Mouse (Mus musculus) yolk sac, embryonic 10.5 days (tissue): ENCODE data around the gene 6430548M08Rik.

Experiments
- DNase-seq: peaks from one replicate; pipeline ENCODE4 v3.0.0-alpha.2; 2017; ENCODE audit warnings: low spot score

6430548M08Rik gene

DNA sequence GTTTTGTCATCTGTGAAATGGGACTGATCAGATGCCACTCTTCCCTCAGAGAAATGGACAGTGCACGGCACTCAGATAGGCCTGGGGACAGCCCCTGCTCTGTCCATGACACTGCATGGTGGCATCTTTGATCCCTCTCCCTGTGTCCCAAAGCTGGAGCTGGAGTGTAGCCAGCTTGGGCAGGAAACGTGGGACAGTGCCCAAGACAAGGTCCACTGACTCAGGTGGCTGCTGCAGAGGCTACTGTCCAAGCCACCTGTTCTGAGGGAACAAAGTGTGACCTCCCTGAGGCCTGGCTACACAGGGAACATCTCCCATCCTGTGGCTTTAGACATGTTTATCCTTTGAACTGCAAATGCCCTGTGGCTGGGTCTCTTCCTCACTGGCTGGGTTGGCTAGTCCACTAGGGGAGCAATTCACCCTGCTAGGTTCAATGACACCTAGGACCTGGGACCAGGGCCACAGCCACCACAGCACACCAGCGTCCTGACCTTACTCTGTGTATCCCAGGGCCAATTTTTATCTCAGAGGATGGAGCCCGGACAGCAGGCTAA, 68.0 kb downstream of the 6430548M08Rik start:
- DNase-seq: no peak

DNA sequence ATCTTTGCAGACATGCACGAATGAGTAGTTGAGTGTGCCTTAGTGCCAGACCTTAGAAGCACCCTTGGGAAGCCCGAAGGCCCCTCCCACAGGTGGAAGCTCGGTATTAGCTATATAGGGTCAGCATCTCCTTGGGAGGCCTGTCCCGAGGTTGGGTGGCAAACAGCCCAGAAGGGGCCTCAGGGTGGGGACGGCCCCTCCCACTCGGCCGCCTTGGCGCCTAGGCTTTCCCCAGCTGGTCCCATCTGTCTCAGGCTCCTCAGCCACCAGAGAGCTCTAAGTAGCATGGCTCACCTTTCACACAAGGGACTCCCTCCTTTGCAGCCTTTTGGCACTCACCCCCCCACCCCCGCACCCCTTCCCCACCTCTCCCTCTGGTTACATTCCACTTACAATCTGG, 70.4 kb downstream of the 6430548M08Rik start:
- DNase-seq: no peak

DNA sequence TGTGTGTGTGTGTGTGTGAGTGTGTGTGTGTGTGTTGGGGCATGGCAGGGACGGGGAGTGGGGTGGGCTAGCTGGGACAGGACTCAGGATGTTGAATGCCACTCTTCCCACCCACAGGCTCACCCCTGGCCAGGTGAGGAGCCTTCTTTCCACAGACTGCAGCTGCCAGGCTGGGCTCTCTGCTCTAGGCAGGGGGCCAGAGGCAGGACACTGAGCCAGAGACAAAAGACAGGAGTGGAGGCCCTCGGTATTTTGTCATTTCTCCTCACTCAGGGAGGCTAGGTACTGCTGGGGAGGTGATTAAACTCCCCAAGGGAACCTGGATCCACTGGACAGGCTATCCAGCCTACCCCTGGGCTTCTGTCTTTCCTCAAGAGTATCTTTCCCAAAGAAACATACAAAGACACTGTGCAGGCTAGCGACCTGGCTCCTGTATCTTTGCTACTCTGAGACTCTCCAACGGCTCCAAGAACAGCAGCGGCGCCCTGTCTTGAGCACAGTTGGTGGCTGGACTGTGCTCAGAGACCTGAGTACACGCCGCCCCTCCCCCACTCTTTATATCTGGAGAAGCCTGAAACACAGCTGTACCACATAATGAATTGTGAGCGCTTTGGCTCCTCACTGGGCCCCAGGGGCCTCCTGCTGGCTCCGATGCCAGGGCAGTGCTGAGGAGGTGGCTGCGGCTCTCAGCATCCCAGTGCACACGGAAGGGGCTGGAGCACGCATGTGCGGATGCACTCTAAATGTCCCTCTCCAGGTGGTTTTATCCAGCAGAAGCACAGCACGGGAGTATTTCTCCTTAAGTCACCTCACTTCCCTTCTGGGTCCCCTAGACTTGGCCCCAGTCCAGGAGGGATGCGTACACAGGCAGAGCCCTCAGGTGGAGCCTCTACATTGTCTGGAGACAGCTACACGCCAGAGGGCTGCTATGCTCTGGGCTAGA, 71.2 kb downstream of the 6430548M08Rik start:
- no peak for DNase-seq

DNA sequence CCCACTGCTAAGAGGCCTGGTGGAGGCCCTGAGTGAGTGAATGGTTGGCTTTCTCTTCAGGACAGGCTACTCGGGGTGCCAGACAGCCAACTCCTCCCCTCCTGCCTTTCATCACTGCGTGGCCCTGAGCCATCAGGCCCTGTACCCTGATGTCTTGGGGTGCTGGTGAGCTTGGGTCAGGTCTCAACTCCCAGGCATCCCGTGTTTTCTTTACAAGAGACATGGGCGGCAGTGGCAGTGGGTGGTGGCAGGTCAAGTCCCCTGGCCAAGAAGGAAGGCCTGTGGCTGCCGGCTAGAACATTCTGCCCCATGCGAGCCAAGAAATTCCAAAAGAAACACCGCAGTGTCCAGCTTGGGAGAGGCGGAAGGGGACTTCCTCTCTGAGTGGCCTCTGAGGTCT, 72.5 kb downstream of the 6430548M08Rik start:
- DNase-seq: no peak

DNA sequence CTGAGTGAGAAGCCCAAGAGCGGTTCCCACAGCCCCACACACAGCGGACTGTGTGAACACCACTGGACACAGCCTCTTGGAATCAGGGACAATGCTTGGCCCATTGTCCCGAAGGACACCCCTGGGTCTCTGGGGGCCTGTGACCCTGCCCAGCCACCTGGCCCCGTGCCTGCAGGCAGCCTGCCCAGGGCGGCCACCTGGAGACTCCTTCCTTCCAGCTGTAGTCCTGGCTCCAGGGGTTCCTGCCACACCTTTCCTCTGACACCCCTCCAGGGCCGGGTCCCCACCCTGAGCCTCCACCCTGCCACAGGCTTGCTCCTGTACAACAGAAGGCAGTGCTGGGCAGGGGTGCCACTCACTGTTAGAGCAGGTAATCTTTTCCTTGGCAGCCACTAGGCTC, 74.6 kb downstream of the 6430548M08Rik start:
- no peak for DNase-seq

DNA sequence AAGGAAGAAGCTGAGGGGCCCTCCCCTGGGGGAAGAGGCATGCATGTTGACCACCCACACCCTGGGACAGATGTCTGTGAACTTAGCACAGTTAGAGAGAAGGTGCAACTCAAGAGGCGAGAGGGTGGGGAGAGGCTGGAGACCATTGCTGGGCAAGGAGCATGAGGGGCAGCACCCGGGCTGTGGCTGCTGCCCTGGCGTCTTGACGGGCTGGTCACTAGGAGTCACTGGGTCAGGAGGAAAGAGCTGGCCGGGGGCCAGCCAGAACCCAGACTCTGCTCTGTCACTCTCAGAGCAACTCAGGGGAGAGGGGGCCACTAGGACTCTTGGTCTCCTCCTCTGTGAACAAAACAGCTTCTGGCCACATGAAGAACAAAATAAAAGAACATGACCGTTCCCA, 75.5 kb downstream of the 6430548M08Rik start:
- DNase-seq: no peak

DNA sequence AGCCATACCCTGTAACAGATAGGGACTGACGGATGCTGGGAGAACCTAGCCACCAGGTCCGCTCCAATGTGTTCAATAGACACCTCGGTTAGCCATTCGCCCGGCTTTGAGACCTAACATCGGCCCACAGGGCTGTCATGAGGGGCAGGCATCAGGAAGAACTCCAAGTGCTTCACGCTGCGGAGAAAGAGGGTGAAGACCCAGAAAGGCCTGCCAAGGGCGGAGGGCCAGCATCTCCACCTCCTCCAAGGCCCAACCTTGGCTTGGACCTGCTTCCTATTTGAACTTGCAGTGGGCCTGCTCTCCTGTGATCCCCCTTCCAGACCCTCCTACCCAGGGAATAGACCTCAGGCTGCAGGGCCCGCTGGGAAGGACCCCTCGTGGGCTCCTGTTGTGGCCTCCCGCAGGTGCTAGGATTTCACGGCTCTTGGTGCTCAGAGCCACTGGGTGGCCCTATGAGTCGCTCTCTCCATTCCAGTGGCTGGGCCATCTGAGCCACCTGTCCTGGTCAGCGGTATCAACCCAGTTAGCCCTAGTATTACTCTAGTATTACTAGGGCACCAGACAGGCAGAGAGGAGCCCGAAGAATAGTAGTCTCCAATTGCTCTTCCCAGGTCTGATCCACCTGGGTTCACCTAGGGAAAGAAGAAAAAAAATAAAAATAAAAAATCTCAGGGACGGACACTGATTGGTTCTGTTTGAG, 76.3 kb downstream of the 6430548M08Rik start:
- no peak for DNase-seq

DNA sequence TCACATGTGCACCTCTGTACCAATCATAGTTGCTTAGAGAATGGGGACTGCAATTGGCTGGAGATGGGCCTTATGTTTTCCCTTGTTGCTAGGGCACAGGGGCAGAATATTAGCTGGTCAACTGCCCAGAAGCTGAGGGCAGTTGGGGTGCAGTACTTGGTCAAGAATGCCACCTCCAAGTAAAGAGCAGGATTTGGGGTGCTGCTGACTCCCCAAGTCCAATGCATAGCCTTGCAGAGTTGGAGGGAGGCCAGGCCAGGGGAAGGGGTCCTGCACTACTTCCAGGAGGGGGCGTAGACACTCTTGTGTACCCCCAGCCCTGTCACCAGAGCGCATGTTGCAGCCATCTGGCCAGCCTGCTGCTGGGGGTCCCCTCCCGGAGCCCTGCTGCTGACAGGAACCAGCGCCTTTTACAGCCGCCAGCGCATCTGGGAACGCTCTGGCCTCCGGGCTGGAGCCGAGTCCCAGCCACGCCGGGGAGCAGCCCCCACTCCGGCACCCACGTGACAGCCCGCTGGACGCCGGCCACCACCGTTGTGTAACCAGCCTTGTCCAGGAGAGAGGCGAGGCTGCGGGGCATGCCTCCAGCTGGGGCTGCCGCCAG, 77.0 kb downstream of the 6430548M08Rik start:
- no peak for DNase-seq

DNA sequence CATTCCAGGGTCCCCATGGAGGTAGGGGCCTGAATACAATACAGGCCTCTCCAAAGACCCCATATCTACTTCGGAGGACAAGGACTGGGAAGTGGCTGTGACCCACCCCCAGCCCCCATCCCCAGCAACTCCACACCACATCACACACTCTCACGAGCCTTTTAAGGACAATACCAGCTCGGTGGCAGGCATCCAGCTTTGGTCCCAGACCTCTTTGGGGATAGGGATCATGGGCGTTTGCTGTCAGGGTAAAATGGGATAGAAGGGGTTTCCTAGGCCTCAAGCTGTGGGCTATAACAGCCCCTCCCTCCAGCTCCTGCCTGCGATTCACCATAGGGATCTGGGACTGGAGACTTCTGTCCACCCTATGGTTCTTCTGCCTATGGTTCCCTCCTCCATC, 77.7 kb downstream of the 6430548M08Rik start:
- DNase-seq: no peak

DNA sequence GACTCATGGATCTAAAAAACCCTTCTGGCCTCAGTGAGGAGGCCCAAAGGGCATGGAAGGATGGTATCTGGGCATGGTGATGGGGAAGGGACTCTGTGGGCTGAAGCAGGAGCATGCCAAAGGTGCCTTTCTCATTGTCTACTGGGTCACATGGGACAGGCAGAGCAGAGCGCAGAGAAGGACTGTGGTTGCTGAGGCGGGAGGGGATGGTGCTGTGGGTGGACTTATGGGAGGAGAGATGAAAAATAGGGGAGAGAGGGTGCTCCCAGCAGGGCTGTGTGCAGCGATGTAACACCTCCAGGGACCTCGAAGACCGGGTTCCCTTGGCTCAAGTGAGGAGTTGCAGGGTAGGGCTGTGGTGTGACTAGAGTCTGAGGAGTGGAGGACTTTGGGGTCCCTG, 78.2 kb downstream of the 6430548M08Rik start:
- no peak for DNase-seq

DNA sequence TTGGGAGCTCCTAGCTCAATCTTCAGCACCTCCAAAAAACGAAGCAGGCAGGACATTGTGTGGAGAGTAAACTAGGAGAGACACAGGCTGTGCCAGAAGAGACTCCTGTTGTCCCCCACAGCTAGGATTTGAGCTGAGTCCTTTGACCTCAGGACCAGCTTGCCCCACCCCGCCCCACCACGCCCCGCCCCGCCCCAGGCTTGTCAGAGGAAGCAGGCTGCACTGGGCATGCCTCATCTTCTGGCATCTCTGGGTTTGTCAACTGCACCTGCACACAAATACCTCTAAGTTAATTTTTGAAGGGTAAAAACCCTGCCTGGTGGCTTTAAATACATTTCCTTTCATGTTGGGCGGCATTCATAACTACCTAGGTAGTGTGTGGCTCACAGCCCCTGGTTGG, 87.4 kb downstream of the 6430548M08Rik start:
- DNase-seq: no peak

DNA sequence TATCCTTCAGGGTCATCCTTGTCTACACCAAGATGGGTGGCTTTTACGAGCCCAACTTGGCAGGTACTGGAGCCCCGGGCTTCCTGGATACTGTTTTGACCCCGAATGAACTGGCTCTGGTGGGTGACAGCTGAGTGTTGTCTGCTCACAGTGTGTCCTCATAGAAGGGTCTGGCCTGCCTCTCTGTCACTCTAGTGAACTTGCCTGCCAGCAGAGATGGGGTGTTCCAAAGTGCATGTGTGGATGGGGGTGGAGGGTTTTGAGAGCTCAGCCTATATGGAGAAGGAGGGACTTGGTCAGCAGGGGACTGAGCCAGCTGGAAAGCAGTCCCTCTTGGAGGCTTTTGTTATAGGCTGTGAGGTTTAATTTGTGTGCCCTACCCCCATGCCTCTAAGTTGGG, 88.6 kb downstream of the 6430548M08Rik start:
- DNase-seq: no peak

DNA sequence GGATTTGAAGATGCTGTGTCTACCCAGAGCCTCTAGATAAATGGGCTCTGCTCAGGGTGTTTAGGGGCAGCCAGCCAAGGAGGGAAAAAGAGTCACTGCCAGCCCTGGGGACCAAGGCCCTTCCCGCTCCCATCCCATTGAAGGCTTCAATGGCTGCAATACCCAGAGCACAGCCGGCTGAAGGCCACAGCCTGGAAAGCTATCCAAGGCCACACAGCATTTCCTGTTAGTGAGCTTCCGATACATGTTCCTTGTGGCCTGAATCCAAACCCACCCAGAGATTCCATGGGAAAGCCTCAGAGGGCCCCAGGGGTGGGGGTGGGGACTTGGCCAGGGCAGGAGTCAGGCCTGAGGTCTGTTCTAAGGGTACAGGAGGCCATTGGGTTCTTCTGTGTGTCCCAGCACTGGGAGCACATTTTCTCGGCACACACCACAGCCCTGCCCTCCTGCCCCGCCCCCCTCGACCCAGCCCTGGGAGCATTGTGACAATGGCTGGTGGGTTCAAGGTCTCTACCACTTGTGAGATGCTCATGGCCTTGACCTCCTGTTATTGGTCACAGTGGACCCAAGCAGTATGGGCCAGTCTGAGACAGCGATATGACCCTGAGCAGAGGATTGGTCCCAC, 90.9 kb downstream of the 6430548M08Rik start:
- no peak for DNase-seq

DNA sequence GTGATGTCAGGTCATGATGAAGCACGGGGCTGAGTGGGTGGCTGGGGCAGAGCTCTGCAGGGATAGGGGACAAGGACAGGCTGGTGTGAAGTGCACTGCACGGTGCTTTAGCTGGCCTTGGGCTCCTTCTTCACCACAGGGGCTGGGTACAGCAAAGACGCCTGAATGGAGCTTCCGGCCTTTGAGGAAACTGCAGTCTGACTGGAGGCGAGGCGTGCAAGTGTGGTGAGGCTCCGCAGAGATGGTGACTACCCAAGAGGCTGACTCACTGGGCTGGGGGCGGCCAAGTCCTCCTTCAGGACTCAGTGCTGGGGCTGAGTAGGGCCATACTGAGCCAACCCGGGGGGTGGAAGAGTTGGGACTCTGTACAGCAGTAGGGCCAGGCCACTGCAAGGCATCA, 92.0 kb downstream of the 6430548M08Rik start:
- DNase-seq: no peak

DNA sequence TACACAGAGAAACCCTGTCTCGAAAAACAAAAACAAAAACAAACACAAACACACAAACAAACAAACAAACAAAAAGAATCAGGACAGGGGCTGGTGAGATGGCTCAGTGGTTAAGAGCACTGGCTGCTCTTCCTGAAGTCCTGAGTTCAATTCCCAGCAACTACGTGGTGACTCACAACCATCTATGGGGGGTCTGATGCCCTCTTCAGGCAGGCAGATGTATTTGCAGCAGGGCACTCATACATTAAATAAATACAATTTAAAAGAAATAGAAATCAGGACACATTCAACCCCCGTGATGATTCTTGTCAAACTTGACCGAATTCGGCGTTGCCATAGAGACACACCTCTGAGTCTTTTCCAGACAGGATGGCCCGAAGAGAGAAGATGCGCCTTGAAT, 93.4 kb downstream of the 6430548M08Rik start:
- DNase-seq: no peak

DNA sequence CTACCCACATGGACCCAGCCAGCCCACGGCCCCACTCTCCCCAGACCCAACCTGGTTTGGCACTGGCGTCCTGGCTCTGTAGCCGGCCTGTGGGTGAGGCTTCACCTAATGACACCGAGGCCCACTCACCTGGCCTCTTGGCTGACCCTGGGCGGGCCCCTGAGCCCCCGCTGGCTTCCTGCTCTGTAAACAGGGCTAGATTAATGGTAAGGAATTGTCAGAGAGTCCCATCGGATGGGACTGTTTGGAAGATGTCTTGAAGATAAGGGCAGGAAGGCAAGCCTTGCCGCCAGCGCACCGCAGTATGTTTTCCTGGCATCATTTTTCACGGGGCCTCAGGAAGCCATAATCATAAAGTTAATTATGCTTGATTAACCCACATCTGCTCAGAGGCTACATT, 94.2 kb downstream of the 6430548M08Rik start:
- DNase-seq: no peak

DNA sequence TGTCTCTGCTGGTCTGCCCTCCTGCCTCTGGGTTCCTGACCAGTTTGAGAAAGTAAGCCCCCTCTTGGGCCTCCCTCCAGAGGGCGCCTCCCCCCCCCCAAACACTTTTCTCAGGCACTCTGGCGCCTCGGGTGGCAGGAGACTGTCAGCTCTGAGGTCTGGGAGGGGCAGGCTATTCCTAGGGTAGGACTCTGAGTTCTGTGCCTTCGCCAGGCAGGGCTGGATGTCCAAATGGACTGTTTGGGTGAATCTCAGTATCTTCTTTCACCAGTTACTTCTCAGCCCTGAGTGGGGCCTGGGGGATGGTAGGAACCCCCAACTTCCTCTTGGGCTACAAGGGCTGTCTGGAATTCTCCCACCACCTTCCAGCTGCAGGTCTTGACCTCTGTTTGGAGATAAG, 97.4 kb downstream of the 6430548M08Rik start:
- peak; percentile 71 for DNase-seq

DNA sequence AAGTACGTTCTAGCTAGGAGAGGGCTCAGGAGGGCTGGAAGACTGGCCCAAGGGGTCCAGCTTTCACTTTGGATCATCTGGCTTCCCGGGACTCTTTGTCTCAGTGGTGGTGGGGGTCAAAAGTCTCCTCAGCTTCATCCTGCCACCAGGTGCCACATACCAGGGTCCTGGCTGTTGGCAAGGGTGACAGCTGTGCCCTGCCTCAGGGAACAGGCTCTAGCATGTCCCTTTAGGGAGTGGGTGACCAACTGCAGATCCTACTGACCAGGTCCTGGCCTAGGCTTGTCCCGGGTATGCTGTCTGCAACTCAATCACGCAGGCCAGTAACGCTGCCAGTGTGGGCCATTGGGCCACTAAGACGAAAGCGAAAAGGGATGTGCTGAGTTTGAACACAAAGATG, 98.6 kb downstream of the 6430548M08Rik start:
- DNase-seq: no peak

DNA sequence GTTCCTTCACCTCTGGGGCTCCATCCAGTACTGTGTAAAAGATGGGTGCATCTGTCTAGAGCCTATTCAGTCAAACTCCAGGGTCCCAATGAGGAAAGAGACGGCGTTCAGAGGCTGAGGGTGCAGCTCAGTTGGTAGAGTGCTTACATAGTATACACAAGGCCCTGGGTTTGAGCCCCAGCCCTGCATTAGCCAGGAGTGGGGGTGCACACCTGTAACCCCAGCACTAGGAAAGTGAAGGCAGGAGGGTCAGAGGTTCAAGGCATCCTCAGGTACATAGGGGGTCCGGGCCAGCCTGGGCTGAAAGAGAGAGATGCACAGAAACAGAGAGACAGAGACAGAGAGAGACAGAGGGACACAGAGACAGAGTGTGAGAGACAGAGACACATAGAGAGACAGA, 99.3 kb downstream of the 6430548M08Rik start:
- no peak for DNase-seq

DNA sequence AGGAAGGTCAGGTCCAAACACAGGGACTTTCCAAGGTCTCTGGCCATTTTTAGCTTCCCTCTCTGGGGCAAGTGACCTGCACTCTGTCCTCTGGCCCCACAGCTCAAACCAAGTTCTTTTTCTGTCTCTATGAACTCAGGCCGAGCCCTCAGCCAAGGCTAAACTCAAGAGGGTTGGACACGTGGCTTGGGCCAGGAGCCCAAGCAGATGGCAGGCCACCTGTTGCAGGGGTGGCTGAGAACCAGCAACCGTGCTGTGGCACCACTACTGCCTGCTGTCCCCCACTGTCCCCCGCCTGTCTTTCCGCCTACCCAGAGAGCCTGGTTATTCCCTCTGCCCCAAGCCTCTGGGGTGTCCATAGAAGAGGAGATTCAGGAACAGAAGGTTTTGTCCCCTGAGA, 100.0 kb downstream of the 6430548M08Rik start:
- DNase-seq: no peak
